Mouse (Mus musculus) yolk sac, embryonic 10.5 days (tissue): ENCODE measurements at regions not wholly inside any gene's neighbourhood (a gene's known extent, or its start where the extent isn't known, plus 50 kb on each side); places are given as distances from the start of the nearest gene placed in this dataset.
A peak's percentile ranks its signal among the peaks of the same experiment; 100 is the strongest.
"Not testable (repeated sequence)": the region's sequence is repeated elsewhere in the genome, so short reads cannot be mapped to it uniquely, and the experiment has no call there.

Experiments
- DNase-seq: peaks from one replicate; pipeline ENCODE4 v3.0.0-alpha.2; 2017; ENCODE audit warnings: low spot score

DNA sequence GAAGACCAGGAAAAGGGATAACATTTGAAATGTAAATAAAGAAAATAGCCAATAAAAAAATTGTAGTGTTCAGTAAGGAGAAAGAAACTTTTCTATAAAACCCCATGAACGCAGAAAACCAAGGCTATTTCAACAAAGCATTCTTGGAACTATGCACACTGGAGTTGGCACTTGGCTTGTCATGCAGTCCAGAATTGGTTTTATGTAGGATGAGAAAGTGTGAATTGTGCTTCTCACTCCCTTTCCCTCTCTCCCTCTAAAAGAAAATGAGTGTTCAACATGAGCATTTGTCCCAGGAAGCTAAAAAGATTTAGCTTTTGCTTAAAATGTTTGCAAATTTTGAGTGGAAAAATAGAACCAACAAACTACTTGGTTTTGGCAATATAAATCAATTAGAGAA, 841.6 kb upstream of the Adam24 start:
- DNase-seq = no peak

DNA sequence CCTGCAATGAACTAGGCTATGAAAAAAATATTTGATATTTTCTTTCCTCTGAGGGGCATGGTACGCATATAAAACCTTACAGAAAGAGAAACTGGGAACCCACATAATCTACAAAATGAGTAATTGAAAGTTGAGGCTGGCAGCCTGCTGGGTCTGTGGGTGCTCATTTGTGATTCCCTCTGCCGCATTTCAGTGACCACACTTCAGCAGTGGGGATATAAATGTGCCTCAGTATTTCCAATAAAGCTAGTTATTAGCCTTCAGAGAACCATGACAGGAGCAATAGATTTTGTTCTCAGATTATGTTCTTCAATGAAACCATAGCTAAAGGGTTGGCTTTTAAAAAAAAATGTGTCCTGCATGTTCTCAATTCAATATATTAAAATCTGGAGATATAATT, 828.0 kb upstream of the Adam24 start:
- DNase-seq = no peak

DNA sequence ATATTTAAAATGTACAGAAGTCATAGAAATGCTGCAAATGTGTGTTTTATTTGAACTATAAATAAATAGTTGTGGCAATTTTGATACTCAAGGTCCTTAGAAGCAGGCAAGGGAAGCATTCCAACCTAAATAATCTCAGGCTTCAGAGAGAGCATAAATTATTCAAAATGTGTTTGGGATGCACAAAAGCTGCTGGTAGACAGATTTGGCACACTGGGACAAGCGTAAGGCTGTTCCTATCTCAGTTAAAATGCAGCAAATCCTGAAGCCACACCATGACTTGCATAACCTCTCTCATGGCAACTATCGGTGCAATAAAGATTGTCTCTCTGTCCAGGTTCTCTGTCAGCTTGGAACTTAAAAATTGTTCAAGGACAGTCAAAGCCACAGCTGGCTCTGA, 812.3 kb upstream of the Adam24 start:
- DNase-seq = no peak

DNA sequence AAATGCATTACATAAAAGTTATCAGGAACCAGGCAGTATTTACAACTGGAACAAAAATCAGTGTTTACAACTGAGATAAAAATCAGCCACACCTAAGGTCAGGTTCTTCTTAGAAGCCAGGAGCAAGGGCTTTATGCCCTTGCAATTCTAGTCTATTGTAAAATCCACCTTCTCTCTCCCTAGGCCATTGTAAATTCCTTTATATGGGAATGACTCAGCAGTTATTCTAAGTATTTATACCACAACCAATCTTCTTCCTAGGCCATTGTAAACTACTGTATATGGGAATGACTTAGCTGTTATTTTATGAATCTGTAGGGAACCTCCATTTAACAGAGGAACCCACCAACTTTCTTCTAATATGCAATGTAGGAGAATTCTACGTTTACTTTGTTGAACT, 772.6 kb upstream of the Adam24 start:
- no peak for DNase-seq

DNA sequence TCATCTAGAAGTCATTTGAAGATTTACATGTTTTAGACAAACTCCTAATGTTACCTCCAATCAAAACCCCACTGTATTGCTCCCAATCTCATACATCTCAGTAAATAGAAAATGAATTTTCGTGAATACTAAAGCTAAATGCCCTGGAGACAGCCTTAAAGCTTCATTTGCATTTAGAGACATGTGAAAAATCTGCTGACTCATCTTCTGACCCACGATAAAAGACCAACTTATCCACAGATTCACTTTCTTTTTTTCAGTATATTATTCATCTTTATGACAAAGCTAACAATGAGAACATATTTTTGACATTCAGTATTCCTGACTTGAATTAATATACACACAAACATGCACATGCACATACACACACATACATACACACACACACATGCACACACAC, 762.0 kb upstream of the Adam24 start:
- no peak for DNase-seq

DNA sequence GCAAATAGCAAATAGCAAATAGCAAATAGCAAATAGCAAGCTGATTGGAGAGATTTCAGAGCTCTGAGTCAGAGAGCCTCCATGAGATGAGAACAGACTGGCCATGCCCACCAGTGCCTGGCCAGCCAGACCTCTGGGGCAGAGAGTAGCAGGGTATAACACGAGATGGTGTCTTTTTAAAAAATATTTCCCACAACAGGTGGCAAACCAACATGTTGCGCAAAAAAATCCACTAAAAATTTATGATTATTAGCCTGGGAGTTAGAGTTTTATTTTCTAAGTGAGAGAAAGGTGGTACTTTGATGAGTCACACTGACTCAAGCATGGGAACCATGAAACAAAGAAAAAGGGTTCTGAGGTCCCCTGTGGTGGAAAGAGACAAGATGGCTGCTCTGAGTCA, 753.5 kb upstream of the Adam24 start:
- DNase-seq = no peak

DNA sequence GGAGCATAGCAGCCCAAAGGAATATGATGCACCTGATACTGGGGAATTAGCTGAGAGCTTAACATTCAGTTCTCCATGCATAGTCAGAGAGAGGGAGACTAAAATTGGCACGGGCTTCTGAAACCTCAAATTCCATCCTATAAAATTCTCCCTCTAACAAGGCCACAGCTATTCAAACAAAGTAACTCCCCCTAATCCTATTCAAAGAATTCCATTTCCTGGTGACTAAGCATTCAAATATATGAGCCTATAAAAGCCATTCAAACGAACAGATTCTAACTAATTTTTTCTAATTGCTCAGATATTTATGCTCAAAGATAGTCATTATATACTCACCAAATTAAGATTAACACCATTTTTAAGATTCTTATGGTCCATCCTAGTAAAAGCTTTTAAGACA, 751.1 kb upstream of the Adam24 start:
- no peak for DNase-seq

DNA sequence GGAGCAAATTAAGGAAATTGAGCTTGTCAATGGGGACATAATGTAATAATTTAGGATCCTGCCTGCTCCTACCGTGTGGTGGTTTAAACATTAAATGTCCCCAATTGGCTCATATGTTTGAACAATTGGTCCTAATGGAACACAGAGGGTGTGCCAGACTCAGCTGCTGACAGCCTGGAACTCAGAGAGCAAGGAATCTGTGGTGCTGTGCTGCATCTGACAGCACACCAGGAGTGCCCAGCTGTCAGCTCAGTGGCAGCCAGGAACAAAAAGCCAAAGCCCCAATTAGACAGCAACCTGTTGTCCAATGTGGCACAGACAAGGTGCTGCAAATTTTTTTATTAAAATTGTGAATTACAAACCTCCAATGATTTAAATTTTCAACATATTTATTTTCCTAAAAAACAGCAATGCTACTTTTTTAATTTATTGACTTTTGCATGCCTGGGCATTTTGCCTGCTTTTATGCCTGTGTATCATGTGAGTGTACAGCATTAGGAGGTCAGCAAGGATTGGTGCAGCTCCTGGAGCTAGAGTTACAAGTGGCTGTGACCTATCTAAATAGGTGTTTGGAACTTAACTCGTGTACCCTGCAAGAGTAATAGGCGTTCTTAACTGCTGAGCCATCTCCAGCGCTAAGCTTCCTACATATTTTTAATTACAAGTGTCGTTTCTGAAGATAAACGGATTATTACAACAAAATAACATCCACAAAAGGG, 724.5 kb upstream of the Adam24 start:
- no peak for DNase-seq

DNA sequence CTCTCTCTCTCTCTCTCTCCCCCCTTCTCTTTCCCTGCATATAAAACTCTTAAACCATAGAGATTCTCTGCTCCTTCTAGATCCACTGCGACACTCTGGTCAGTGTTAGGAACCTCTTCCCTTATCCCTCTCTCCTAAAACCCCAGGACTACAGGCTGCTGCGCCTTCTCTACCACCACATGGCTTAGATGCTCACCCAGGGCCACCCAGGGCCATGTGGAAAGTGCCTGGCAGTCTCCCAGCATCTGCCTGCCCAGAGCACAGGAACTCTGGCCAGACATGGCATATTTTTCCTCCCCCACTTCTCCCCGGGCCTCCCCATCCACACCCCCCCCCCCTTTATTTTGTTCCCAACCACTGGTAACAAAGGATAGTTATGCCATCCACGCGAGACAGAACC, 720.4 kb upstream of the Adam24 start:
- DNase-seq = no peak

DNA sequence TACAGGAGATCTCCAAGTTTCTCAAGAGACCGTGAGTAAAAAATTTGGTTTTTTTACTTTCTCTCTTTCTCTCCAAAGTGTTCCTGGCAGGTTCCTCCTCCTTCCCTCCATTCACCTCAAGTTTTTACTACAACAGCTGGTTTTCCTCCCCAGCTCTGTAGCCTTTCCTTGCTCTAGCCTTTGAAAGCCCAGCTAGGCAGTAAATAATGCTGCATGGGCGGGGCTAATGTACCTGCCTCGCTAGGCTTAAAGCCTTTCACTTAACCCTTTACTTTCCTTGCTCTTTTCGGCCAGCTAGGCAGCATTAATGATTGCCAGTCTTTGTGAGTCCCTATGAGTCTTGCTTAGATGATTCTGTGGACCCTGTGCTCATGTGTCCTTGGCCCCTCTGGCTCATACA, 720.0 kb upstream of the Adam24 start:
- DNase-seq = no peak

DNA sequence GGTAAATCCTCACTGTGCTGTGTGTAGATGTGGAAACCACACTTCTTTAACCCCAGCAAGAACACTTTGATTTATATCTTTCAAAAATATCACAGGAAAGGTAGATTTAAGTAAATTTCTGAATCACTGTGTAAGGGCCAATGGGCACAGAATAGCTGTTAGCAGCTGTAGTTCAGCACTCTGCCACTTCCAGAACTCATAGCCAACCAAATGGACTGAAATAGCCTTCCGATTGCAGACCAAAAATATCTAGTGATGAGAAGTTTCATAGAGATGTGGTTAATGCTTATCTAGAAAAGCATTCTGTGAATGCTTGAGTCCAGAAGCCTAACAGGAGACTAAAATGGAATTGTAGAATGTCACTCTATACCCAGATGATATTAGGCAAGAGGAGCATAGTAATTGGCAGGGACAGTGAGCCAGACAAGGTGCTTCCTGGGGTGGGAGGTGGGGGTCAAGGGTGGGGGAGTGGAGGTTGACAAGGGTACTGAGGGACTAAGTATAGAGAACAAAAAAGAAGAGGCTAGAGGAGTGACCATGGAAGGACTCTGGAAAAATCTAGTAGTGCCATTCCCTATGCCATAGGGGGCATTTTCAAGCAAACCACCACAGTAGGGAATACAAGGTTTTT, 669.6 kb upstream of the Adam24 start:
- no peak for DNase-seq

DNA sequence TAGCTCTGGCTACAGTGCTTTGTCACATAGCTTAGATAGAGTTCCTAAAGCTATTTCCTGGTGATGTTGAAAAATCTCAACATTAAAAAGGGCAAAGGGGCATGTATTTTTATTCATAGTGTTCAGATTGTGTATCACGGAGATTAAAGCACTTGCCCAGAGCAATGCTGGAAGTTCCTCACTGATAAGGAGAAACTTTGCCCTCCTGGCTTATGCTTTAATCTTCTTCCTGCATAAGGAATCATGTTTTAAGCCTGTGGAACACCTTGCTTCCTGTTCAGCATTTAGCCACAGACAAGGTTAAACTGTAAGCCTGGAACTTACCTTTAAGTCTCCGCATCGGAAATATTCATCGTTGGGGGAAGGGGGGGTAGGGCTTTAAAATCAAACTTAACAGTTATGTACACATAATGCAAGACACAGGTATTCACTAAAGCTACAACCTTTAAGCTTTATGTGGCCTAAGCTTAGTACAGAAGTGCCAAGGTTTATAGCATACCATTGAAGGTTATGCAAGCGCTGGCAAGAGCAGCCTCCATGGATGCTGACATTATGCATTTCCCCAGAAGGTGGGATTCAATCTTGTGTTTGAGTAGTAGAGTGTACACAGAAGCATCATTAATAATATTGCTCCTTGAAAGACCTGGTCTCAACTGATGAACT, 655.5 kb upstream of the Adam24 start:
- no peak for DNase-seq

DNA sequence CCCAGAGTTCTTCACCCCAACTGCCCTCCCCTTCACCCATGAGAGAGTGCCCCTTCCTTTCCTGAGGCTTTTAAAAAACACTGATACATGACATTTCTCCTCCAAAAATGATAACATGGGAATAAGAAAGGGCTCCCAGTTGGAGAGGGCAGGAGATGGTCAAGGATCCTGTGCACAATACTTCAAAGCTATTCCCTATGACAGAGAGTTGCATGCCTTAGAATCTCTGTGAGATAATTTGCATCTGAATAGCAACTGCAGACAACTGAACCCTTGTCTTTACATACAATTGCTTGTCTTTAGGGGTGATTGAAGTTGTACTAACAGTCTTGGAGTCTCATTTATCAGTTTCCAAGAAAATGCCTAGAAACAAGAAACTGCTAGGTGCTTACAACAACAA, 610.7 kb upstream of the Adam24 start:
- DNase-seq = no peak

DNA sequence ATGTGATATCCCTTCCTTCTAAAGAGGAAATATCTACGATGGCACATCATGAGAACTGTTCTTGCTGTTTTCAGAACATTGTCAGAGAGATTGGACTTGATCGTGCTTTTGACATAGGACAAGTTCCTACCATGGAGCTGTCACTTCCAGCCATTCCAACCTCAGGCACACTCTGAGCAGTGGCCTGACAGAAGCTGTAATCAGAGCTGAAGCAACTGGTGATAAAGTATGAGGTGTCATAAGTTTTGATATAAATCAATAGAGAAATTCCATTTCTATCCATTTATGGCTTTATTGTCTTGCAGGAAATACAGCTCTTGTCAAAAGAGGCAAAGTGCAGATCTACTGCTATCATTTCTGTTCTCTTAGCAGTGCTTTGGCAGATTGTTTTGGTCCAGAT, 603.7 kb upstream of the Adam24 start:
- no peak for DNase-seq

DNA sequence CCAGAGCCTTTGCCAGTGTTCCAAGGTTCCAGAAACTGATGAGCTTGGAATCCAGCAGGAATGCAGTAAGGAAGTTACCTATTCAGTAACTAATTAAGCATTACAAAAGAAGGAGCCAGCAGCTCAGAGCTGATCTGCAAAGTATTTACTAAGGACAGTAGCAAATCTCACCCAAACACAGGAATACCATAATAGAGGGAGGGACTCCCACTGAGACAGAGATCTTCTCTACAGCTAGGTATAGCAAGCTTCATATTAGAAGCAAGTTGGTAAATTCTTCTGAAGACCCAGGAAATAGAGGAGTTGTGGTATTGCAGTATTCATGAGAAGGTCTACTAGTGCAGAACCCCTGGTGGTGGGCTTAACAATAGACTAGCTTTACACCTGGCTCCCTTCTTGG, 593.9 kb upstream of the Adam24 start:
- DNase-seq = not testable (repeated sequence)

DNA sequence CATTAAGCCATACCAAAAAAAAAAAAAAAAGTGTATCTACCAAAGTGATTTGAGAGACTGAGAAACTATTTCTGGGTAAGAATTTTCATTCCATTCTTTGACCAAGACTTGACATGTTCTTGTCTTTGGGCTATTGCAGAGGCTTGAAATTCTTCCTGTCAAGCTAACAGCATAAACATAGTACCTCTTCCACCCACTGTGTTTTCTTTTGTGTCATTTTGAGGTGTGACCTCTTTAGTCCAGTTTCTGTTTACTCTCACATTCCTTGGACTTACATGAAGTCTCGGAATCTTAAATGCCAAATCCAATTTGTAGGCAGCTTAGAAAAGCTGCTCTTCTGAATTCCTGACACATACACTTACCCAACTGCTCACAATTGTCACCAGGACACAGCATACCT, 590.7 kb upstream of the Adam24 start:
- no peak for DNase-seq

DNA sequence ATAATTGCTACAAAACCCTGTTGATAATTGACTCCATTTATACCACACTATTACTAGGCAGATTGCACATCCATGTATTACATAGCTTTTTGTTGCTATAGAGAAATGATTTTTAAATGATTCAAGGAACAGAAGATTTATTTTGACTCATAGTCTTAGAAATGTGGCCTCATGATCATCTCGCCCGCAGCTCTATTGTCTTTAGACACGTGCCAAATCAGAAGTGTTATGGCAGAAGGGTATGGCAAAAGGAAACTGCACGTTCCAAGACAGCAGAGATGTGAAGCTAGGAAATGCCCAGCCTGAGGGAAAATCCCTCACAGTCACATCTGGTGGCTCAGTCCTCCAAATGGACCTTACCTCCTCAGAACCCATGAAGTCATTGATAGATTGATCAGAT, 585.5 kb upstream of the Adam24 start:
- no peak for DNase-seq

DNA sequence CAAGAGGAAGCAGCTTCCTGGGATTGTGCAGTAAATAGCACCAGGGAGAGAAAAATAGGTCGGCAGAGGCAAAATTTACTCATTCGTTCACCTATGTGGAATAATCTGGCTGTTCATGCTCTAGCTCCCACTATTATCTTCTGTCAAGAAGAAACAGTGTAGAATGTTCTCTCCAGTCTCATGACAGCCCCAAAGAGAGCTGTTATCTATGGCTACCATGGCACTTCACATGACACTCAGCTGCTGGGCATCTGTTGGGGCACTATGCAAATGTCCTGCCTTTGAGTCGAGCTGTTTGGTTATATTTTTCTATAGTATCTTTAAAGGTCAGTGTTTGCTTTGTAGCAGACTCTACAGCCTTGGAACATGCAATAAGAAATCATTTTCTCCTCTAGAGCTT, 550.5 kb upstream of the Adam24 start:
- no peak for DNase-seq

DNA sequence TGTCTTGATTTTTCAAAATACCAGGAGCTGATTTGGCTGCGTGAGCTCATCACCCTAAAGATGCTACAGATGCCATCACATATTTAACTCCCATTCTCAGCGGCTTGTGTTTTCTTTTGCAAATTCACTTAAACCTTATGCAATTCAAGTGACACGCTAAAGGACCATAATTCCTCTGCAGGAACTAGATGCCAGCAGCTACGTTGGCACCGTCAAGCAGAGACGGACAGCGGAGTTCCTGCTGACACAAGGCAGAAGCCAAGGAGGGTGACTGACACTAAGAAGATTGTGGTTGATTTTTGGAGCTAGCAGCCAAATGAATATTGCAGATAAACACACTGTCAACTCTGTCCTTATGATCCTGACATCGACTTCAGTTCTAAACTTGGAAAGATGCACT, 547.7 kb upstream of the Adam24 start:
- DNase-seq = no peak

DNA sequence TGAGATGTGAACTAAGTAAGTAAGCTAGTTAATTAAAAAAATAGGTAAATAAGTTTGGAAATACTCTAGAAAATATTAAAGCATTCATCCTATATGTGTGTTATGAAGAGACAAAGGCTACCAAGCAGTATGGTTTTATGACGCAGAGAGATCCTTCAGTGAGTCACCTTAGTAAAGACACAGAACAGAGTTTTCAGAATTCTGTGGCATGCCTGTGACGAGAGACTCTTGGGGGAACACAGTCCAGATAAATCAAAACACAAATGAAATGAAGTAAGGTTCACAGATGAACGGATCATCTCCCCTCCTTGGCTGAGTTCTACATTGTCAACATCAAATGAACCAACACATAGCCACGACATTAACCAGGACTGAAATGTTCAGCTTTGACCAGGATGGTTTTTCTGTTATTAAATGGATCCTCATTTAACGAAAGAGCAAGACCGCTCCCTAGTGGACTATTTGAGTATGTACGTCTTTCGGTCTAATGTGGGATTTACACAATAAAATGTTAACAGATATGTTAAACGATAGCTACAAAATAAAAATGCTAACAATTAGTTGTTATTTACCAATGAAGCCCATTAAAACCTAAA, 542.1 kb upstream of the Adam24 start:
- DNase-seq = no peak

DNA sequence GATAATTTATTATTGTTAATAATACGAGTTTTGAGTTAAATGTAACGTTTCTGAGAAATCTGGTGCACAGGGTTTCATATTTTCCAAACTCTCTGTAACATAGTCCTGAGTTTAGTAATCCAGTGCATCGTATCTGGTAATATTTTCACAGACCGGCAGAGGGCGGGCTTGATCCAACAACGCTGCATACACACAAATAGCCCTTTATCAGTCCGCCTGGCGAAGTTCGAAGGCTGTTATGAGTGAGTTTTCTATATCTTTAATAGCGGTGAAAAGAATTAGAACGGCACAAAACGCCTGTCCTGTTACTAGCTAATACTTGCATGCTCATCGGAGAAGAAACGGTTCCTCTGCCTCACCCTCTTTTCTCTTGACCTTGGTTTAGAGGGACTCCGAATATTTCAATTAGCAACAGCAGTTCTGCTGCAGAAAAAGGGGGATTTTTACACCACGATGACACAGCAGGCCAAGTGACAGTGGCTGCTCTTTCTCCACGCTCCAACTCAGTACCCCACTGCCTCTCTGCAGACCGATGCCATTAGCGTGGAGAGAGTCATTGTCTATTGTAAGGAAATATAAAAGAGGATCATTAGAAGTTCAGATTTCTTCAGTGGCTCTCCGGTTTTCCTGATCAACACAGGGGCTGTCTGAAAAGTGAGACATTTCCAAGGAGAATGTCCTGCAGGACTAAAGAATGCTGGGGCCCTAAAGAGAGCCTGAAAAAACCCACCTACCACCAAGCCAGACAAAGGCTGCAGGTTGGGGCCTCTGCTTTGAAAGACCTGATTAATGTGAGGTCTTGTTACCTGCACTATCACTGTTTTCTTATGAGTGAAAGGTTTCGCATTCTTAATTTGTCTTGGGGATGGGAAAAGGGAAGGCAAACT, 523.7 kb upstream of the Adam24 start:
- peak; percentile 32 for DNase-seq

DNA sequence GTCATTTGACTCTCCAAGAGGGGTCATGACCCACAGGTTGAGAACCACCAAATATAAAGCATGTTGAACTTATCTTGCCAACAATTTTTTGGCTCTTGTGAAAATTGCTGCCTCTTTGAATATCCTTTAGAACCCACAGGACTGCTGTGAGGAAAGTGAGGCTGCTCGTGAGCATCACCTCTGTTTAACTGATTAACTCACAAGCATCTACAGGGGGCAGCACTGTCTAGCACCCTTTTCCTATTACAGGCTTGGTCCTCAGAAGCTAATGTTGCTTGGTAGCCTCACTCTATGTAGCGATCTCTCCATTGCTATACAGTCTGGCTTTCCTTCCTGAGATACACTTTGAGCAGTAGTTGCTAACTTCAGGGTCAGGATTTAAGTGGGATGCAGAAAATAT, 522.4 kb upstream of the Adam24 start:
- no peak for DNase-seq
